Mouse (Mus musculus) hindbrain, embryonic 14.5 days (tissue): ENCODE measurements around the gene Cfap58. TPM values are rescaled to one million over a fixed set of nuclear protein-coding genes. Genes with fewer than 3 reads are reported as not detected.

Source experiments
- ATAC-seq: fragments of 200-750 bp; cut with Nextera tagmentation; 2 replicates; pipeline ENCODE4 v1.8.0; 2017; ENCODE audit warnings: moderate number of reproducible peaks, mild to moderate bottlenecking, moderate TSS enrichment, moderate library complexity; ENCODE audit not compliant: low FRiP score
- DNase-seq: peaks from one replicate; pipeline ENCODE4 v3.0.0-alpha.2; 2015; ENCODE audit warnings: low spot score
- H3K27ac ChIP-seq: fragments of 300-500 bp; sonication (generic); 2 replicates; pipeline ENCODE4 v1.5.1; 2014; ENCODE audit warnings: mild to moderate bottlenecking, moderate library complexity
- H3K27me3 ChIP-seq: fragments of 300-500 bp; sonication (generic); 2 replicates; pipeline ENCODE4 v1.6.1; 2014; ENCODE audit warnings: mild to moderate bottlenecking, low read length, mixed read lengths; ENCODE audit not compliant: control insufficient read depth, insufficient read depth
- H3K36me3 ChIP-seq: fragments of 300-500 bp; sonication (generic); replicated peaks from 2 replicates; pipeline ENCODE4 v1.6.1; 2014; ENCODE audit not compliant: control insufficient read depth, insufficient read depth
- H3K4me1 ChIP-seq: fragments of 300-500 bp; sonication (generic); replicated peaks from 2 replicates; pipeline ENCODE4 v1.6.1; 2014; ENCODE audit warnings: antibody characterized with exemption, low read length, mixed read lengths; ENCODE audit not compliant: control insufficient read depth, insufficient read depth
- H3K4me2 ChIP-seq: fragments of 300-500 bp; sonication (generic); replicated peaks from 2 replicates; pipeline ENCODE4 v1.6.1; 2014; ENCODE audit warnings: mild to moderate bottlenecking, moderate library complexity
- H3K4me3 ChIP-seq: fragments of 300-500 bp; sonication (generic); replicated peaks from 2 replicates; pipeline ENCODE4 v1.5.1; 2014; ENCODE audit warnings: mild to moderate bottlenecking, low read length
- H3K9ac ChIP-seq: fragments of 300-500 bp; sonication (generic); 2 replicates; pipeline ENCODE4 v1.6.1; 2014
- H3K9me3 ChIP-seq: fragments of 300-500 bp; sonication (generic); 2 replicates; pipeline ENCODE4 v1.6.1; 2016; ENCODE audit warnings: low read length; ENCODE audit not compliant: control insufficient read depth
- whole genome bisulfite sequencing: fragments of 180-500 bp; shearing (Covaris S2); extraction: QIAGEN DNeasy Blood & Tissue Kit; methylation state at CpG from one replicate; pipeline ENCODE4 v1.1.7; 2014; 5-methylcytosine and 5-hydroxymethylcytosine counted together
- polyA plus RNA-seq: library from polyadenylated mRNA; unstranded; fragments of >200 nt; fragmentation: Nextera tagmentation; extraction: Ambion mirVana; gene quantifications from 2 replicates; pipeline ENCODE4 v1.2.1, GENCODE M21; 2014

Cfap58 gene
- polyA plus RNA-seq, 1 experiment from 2014 or later: 1.1 TPM

DNA sequence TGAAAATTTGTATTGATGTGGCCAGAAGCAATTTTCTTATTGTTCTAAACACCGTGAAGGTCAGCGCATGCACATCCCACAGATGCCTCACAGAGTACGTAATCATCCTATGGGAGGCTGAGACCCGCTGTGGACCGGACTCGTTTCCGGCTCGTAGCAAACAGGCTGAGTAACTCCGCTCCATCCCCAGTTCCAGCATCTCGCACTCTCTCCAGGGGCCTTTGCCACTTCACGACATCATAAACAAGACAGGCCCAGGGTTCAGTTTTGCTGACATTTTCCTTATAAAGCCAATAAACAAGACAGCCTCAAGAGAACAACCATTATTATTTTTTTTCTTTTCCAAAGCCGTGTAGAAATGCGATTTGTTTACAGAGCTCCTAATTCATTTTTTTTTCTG lies 82.6 kb downstream of the Cfap58 start:
- 47% methylated on average over 13 of the region's 13 CpGs for WGBS
- H3K4me3 ChIP-seq: no peak overlapping the region
- H3K9me3 ChIP-seq: no peaks in the 10 kb centered on the region
- no peak overlapping the region for H3K27ac ChIP-seq
- DNase-seq: no peak
- H3K9ac ChIP-seq: no peak overlapping the region
- no peak for ATAC-seq
- H3K27me3 ChIP-seq: no peaks in the 10 kb centered on the region
- H3K36me3 ChIP-seq: no peaks in the 10 kb centered on the region
- H3K4me2 ChIP-seq: no peak overlapping the region
- peaks cover 9% of the 10 kb centered on the region; the same call in 1 of the 2 replicates for H3K4me1 ChIP-seq

DNA sequence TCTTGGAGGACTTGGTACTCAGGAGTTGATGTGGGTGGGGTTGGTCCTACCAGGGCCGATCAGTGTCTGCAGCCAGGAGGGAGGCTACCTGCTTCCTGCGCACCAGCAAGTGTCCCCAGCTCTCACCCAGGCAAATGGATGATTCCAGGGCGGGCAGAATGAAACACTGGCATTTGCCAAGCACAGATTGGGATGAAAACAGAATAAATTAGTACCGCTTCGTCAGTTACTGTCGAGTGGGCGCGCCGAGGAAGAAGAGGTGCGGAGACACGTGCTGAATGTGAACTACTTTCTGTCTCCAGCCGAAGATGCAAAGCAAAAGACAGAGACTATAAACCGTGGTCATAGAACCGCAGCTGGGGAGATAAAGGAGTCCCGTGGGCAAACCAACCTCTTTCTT lies 84.0 kb downstream of the Cfap58 start:
- Histone ChIP-seq H3K4me3 (no peak overlapping the region), H3K9ac (no peak overlapping the region), H3K36me3 (no peaks in the 10 kb centered on the region), H3K27ac (no peak overlapping the region), H3K27me3 (no peaks in the 10 kb centered on the region), H3K4me2 (no peak overlapping the region), H3K9me3 (no peaks in the 10 kb centered on the region), H3K4me1 (peaks cover 9% of the 10 kb centered on the region; the same call in 1 of the 2 replicates)
- 47% methylated on average over 15 of the region's 15 CpGs for WGBS
- ATAC-seq: no peak
- DNase-seq: no peak

DNA sequence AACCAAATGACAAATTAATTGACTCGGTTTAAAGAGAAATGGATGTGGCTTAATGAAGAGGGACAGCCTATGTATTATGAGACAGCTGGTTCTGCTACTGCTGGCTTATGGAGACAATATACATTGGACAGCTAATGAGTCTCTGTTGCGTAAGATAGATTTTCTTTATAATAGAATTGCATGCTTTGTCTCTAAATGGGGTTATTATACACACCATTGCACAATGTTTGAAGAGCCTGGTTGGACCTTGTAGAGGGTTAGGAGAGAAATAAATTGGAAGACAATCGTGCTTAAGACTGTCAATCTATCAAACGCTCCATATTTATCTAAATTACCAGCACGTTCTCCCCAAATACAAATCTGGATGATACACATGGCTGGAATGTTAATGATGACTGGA lies 85.3 kb downstream of the Cfap58 start:
- no peak overlapping the region for H3K9ac ChIP-seq
- H3K4me2 ChIP-seq: no peak overlapping the region
- H3K9me3 ChIP-seq: no peaks in the 10 kb centered on the region
- H3K27ac ChIP-seq: no peak overlapping the region
- WGBS: 45% methylated on average over 5 of the region's 5 CpGs
- H3K36me3 ChIP-seq: no peaks in the 10 kb centered on the region
- no peaks in the 10 kb centered on the region for H3K27me3 ChIP-seq
- H3K4me3 ChIP-seq: no peak overlapping the region
- no peak for DNase-seq
- no peak for ATAC-seq
- peaks cover 11% of the 10 kb centered on the region; the same call in 1 of the 2 replicates for H3K4me1 ChIP-seq

DNA sequence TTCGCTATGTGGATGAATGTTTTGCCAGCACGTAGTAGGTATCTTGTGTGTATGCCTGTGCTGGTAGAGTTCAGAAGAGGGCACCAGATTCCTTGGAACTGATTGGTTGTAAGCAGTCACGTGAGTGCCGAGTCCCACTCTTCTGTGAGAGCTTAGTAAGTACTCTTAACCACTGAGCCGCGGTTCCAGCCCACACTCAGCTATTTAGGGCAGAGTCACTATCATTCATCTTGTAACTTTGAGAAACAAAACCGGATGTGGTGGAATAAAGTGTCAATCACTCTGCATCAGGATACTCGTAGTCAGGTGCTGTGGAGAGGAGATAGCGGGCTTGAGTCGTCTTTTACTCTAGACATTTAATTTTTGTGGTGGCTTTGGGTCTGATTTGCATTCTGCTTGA lies 86.3 kb downstream of the Cfap58 start:
- no peaks in the 10 kb centered on the region for H3K9me3 ChIP-seq
- H3K4me3 ChIP-seq: no peak overlapping the region
- no peak overlapping the region for H3K4me2 ChIP-seq
- H3K36me3 ChIP-seq: no peaks in the 10 kb centered on the region
- H3K9ac ChIP-seq: no peak overlapping the region
- ATAC-seq: no peak
- H3K27me3 ChIP-seq: no peaks in the 10 kb centered on the region
- H3K27ac ChIP-seq: no peak overlapping the region
- peaks cover 13% of the 10 kb centered on the region; the same call in 1 of the 2 replicates for H3K4me1 ChIP-seq
- no peak for DNase-seq
- 94% methylated on average over 10 of the region's 10 CpGs for WGBS

DNA sequence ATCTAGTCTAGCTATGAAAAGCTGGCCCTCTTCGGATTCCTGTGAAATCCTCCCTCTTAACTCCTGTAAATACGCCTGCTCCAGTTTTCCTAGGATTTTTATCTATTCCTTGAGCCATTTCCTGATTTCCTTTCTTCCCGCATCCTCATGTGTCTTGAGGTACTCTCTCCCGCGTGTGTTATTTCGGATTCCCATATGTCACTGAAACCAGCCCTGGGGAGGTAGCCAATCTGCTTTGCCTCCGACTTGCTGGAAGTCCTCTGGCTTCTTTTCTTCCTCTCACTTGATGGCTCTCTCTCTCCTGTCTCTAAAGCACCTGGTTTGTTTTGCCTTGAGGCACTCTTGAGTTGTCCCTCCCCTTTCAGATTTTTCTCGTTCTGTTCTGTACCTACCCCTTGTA lies 87.9 kb downstream of the Cfap58 start:
- Histone ChIP-seq H3K36me3 (no peaks in the 10 kb centered on the region), H3K27me3 (no peaks in the 10 kb centered on the region), H3K4me3 (no peak overlapping the region), H3K4me1 (peaks cover 13% of the 10 kb centered on the region; the same call in 1 of the 2 replicates), H3K9ac (no peak overlapping the region), H3K4me2 (no peak overlapping the region), H3K9me3 (no peaks in the 10 kb centered on the region), H3K27ac (no peak overlapping the region)
- WGBS: 90% methylated on average over 8 of the region's 8 CpGs
- no peak for ATAC-seq
- DNase-seq: no peak

DNA sequence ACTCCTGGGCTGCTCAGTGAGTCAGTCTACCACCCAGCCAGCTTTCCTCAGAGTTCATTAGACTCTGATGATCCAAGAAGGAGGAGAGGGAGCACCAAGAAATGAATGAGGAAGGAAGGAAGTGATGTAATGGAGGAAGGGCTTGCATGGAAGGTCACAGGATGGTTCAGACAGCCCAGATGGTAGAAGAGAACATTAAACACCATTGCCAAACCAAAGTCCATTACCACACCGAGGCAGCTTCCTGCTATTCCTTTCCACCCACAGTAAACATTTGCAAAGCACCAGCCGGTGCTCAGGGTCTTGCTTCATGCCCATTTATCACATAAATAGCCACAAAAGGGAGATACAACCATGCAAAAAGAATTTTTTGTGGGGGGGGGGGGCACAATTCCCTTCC lies 89.4 kb downstream of the Cfap58 start:
- Histone ChIP-seq H3K9me3 (no peaks in the 10 kb centered on the region), H3K36me3 (no peaks in the 10 kb centered on the region), H3K27ac (no peak overlapping the region), H3K27me3 (no peaks in the 10 kb centered on the region), H3K9ac (no peak overlapping the region), H3K4me3 (no peak overlapping the region), H3K4me1 (peaks cover 9% of the 10 kb centered on the region; the same call in 1 of the 2 replicates), H3K4me2 (no peak overlapping the region)
- ATAC-seq (no peak), DNase-seq (no peak)
- WGBS: 55% methylated on average over 2 of the region's 2 CpGs

DNA sequence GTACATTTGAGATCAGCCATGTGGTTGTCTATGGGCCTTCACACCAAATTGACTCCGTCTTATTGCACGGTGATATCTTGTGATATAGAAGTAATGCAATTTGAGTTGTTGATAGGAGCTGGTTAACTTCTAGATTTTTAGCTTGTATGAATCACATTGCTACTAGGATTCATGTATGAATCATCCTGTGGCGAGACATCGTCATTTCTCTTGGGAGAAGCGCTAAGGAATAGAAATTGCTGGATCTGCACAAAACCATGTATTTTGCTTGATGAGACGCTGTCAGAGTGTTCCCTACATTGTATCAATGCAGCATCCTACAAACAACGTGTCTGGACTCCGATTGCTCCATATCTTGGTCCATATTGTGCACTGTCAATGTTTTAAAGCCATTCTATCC lies 102.1 kb downstream of the Cfap58 start:
- ATAC-seq (no peak), DNase-seq (no peak)
- Histone ChIP-seq H3K4me3 (no peak overlapping the region), H3K4me1 (no peaks in the 10 kb centered on the region), H3K27me3 (no peaks in the 10 kb centered on the region), H3K9ac (no peak overlapping the region), H3K36me3 (no peaks in the 10 kb centered on the region), H3K9me3 (no peaks in the 10 kb centered on the region), H3K27ac (no peak overlapping the region), H3K4me2 (no peak overlapping the region)
- WGBS: 87% methylated on average over 8 of the region's 8 CpGs

DNA sequence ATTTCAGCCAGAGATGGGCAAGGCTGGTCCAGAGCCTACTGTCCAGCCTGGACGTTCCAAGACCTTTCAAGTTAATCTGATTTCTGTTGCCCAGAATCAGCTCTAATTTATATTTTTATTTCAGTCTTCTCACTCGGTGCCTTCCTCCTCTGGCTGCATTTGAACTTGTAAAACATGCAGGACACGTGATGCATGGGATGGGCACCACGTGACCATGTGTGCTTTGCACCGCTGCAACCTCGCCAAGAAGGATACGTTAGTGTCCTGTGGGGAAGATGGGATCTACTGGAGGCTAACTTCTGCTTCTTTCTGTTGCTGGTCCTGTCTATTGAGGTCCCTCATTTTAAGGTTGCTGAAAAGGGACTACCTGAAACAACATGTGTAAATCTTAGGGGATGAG lies 109.8 kb downstream of the Cfap58 start:
- H3K27me3 ChIP-seq: no peaks in the 10 kb centered on the region
- H3K4me1 ChIP-seq: no peaks in the 10 kb centered on the region; the same call in 1 of the 2 replicates
- ATAC-seq (no peak), DNase-seq (no peak)
- 92% methylated on average over 7 of the region's 7 CpGs for WGBS
- no peak overlapping the region for H3K9ac ChIP-seq
- no peaks in the 10 kb centered on the region for H3K36me3 ChIP-seq
- no peak overlapping the region for H3K4me3 ChIP-seq
- H3K4me2 ChIP-seq: no peak overlapping the region
- no peak overlapping the region for H3K27ac ChIP-seq
- H3K9me3 ChIP-seq: no peaks in the 10 kb centered on the region

DNA sequence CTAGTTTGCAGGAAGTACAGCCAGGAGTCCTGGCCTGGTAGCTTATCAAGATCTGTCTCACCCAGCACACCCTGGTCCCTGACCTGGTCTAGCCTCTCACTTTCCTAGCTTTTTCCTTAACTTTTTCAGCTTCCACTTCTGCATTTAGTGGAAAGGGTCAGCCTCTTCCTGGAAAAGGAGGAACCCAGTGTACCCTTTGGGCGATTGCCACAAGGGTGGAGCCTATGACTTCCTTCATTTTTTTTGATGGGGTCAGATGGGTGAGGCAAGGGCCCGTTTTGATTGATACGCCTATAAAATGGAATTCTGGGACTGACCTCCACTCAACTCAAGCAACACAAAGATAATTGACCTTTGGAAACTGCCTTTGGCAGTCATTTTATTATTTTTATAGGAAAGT lies 111.9 kb downstream of the Cfap58 start:
- Histone ChIP-seq H3K27me3 (no peaks in the 10 kb centered on the region), H3K27ac (no peak overlapping the region), H3K9me3 (no peaks in the 10 kb centered on the region), H3K4me3 (no peak overlapping the region), H3K9ac (no peak overlapping the region), H3K4me2 (no peak overlapping the region), H3K36me3 (no peaks in the 10 kb centered on the region), H3K4me1 (peaks cover 7% of the 10 kb centered on the region; the same call in 1 of the 2 replicates)
- 61% methylated on average over 3 of the region's 3 CpGs for whole genome bisulfite sequencing
- DNase-seq (no peak), ATAC-seq (no peak)

DNA sequence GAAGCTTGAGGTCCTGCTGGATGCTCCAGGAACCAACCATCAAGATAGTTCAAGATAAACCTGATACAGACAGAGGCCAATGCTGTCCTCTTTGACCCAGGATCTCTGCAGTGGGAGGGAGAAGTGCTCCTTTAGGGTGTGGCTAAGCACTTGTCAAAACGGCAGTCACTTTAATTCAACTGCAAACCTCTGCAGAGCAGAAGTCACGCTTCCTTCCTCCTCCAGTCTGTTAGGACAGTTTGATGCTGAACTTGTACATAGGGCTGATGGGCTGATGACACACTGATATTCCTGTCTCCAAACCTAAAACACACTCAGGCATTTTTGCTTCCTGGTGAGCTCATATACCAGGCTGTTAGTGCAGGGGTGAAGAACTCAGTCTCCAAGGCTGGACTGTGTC lies 125.8 kb downstream of the Cfap58 start:
- H3K27me3 ChIP-seq: no peaks in the 10 kb centered on the region
- H3K9ac ChIP-seq: no peak overlapping the region
- H3K27ac ChIP-seq: no peak overlapping the region
- peaks cover 4% of the 10 kb centered on the region; the same call in 1 of the 2 replicates for H3K4me1 ChIP-seq
- no peaks in the 10 kb centered on the region for H3K9me3 ChIP-seq
- no peak for ATAC-seq
- WGBS: 71% methylated on average over 2 of the region's 2 CpGs
- H3K36me3 ChIP-seq: no peaks in the 10 kb centered on the region
- no peak overlapping the region for H3K4me2 ChIP-seq
- DNase-seq: no peak
- no peak overlapping the region for H3K4me3 ChIP-seq
